Mouse (Mus musculus): Measurements from ENCODE around the gene Kirrel2. TPM values are rescaled to one million over a fixed set of nuclear protein-coding genes. Genes with fewer than 3 reads are reported as not detected.

The Kirrel2 gene
- polyA plus RNA-seq, 1 experiment from 2014 or later: not detected

- Histone ChIP-seq H3K9ac (no peak overlapping the region), H3K4me1 (ENCODE audit: insufficient read depth) (no peaks in the 10 kb centered on the region), H3K27me3 (ENCODE audit: insufficient read depth, low read length) (peaks cover 88% of the 10 kb centered on the region), H3K4me3 (ENCODE audit: low read depth, low read length) (no peak overlapping the region), H3K4me2 (no peak overlapping the region), H3K27ac (ENCODE audit: low read depth) (no peak overlapping the region), H3K9me3 (ENCODE audit: low read depth, low read length) (no peaks in the 10 kb centered on the region), H3K36me3 (ENCODE audit: insufficient read depth) (no peaks in the 10 kb centered on the region)
- DNase-seq: no peak
- no peak for ATAC-seq (ENCODE audit: insufficient read depth)
- no peak for TF ChIP-seq CTCF (IDR thresholded peaks at IDR 0.05; ENCODE audit: low read depth)
- WGBS: 27% methylated on average over 7 of the region's 7 CpGs
These were observed 6.1 kb upstream of the Kirrel2 start for GRCm38 (mm10) chr7:30463568-30463967.

DNA sequence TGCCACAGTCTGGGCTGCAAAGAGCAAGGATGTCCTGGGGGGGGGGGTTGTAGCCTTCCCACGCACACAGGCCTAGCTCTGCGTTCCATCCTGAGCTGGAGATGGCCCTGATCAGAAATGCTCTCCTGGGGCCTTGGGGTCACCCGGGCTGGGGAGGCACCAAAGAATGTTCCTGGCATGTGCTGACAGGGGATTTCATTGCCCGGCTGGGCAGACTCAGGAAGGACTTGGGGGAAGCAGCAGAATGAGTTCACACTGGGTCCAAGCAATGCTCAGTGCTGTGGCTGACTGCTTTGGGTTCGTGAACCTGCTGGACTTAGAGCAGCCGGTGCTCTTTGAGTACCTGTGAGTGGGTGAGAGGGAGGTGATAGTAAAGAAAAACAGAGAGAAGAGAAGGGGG lies 2.0 kb upstream of the Kirrel2 start:
- no peak for ATAC-seq (ENCODE audit: insufficient read depth)

DNA sequence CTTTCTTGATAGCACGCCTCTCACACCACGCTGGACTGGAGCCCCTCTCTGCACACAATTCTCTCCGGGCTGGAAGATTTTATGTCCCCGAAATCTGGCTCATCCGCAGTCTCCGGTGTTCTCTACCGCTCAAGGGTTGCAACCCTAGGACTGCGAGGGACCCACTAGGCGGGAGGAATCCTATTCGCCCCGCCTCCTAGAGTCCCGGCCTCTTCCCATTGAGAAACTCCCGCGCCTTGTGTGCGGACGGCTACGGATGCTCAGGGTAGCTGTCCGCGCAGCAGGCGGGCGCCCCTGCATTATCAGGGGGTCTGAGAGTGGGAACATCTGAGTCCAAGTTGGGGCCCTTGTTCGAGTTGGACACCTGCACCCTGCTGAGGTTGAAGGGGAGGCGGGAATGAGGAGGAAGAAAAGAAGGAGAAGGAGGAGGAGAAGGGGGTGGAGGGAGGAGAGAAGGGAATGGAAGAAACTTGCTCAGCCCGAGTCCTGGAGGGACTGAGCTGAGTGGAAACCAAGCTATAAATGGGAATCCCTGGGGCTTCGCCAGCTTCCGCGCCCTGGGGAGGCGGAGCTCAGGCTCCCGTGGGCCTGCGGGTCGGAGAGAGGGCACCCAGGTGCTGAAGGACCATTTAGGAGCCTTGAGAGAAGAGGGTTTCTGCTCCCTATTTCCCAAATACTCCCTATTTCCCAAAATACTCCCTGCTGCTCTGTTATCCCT lies 420 bp downstream of the Kirrel2 start:
- H3K27ac ChIP-seq (ENCODE audit: low read depth): no peak overlapping the region
- no peaks in the 10 kb centered on the region for H3K4me1 ChIP-seq (ENCODE audit: insufficient read depth)
- no peak for TF ChIP-seq CTCF (IDR thresholded peaks at IDR 0.05; ENCODE audit: low read depth)
- 1% methylated on average over 31 of the region's 31 CpGs for WGBS
- H3K4me3 ChIP-seq (ENCODE audit: low read depth, low read length): 0 out of 2 replicates have a peak overlapping the region, but pooled peaks have one; percentile 2
- ATAC-seq (ENCODE audit: insufficient read depth): no peak
- DNase-seq: no peak
- no peaks in the 10 kb centered on the region for H3K36me3 ChIP-seq (ENCODE audit: insufficient read depth)
- peaks cover 93% of the 10 kb centered on the region for H3K27me3 ChIP-seq (ENCODE audit: insufficient read depth, low read length)
- H3K4me2 ChIP-seq: peak overlapping the region; percentile 11; the same call in 1 of the 2 replicates
- H3K9ac ChIP-seq: no peak overlapping the region
- no peaks in the 10 kb centered on the region for H3K9me3 ChIP-seq (ENCODE audit: low read depth, low read length)

More for the DNA sequence above, 2.0 kb upstream of the Kirrel2 start:
- DNase-seq: no peak
- Histone ChIP-seq H3K4me1 (ENCODE audit: insufficient read depth) (no peaks in the 10 kb centered on the region), H3K36me3 (ENCODE audit: insufficient read depth) (no peaks in the 10 kb centered on the region), H3K9me3 (ENCODE audit: low read depth, low read length) (no peaks in the 10 kb centered on the region), H3K9ac (no peak overlapping the region), H3K27ac (ENCODE audit: low read depth) (no peak overlapping the region), H3K4me3 (ENCODE audit: low read depth, low read length) (no peak overlapping the region), H3K4me2 (no peak overlapping the region), H3K27me3 (ENCODE audit: insufficient read depth, low read length) (peaks cover 91% of the 10 kb centered on the region)
- TF ChIP-seq CTCF (IDR thresholded peaks at IDR 0.05; ENCODE audit: low read depth): no peak
- WGBS: 34% methylated on average over 6 of the region's 6 CpGs

GRCm38 (mm10) chr7:30456487-30456886 lies 1.0 kb downstream of the Kirrel2 start:
- ATAC-seq (ENCODE audit: insufficient read depth): no peak

GRCm38 (mm10) chr7:30454259-30454658 lies 3.2 kb downstream of the Kirrel2 start:
- ATAC-seq (ENCODE audit: insufficient read depth) (no peak), DNase-seq (no peak)
- no peak overlapping the region for H3K4me2 ChIP-seq
- WGBS: 10% methylated on average over 6 of the region's 6 CpGs
- no peaks in the 10 kb centered on the region for H3K9me3 ChIP-seq (ENCODE audit: low read depth, low read length)
- H3K27ac ChIP-seq (ENCODE audit: low read depth): no peak overlapping the region
- H3K27me3 ChIP-seq (ENCODE audit: insufficient read depth, low read length): peaks cover 72% of the 10 kb centered on the region
- no peaks in the 10 kb centered on the region for H3K36me3 ChIP-seq (ENCODE audit: insufficient read depth)
- no peak overlapping the region for H3K4me3 ChIP-seq (ENCODE audit: low read depth, low read length)
- H3K4me1 ChIP-seq (ENCODE audit: insufficient read depth): no peaks in the 10 kb centered on the region
- TF ChIP-seq CTCF (IDR thresholded peaks at IDR 0.05; ENCODE audit: low read depth): no peak
- no peak overlapping the region for H3K9ac ChIP-seq

More at GRCm38 (mm10) chr7:30456487-30456886, 1.0 kb downstream of the Kirrel2 start:
- Histone ChIP-seq H3K4me2 (no peak overlapping the region), H3K4me1 (ENCODE audit: insufficient read depth) (no peaks in the 10 kb centered on the region), H3K9ac (no peak overlapping the region), H3K4me3 (ENCODE audit: low read depth, low read length) (no peak overlapping the region), H3K27ac (ENCODE audit: low read depth) (no peak overlapping the region), H3K27me3 (ENCODE audit: insufficient read depth, low read length) (peaks cover 94% of the 10 kb centered on the region), H3K36me3 (ENCODE audit: insufficient read depth) (no peaks in the 10 kb centered on the region), H3K9me3 (ENCODE audit: low read depth, low read length) (no peaks in the 10 kb centered on the region)
- no peak for TF ChIP-seq CTCF (IDR thresholded peaks at IDR 0.05; ENCODE audit: low read depth)
- under 1% methylated on average over 9 of the region's 9 CpGs for WGBS
- DNase-seq: no peak

DNA sequence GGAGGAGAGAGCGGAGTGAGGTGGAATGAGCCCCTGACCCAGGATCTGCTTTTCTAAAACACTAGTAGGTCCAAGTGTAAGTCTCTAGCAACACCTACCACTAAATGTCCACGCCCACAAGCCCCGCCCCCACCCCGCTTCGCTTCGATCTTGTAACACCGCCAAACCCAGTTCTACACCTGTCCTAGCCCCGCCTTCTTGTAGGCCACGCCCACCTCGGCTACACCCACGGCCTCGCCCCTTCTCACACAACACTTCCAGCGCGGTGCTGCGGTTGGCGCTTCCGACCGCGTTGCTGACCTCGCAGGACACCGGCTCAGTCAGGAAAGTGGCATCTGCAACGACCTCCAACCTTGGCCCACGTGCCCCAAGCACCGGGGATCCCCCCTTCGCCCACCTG lies 3.7 kb downstream of the Kirrel2 start:
- no peak overlapping the region for H3K9ac ChIP-seq
- H3K4me1 ChIP-seq (ENCODE audit: insufficient read depth): no peaks in the 10 kb centered on the region
- H3K4me2 ChIP-seq: no peak overlapping the region
- peaks cover 67% of the 10 kb centered on the region for H3K27me3 ChIP-seq (ENCODE audit: insufficient read depth, low read length)
- H3K27ac ChIP-seq (ENCODE audit: low read depth): no peak overlapping the region
- H3K36me3 ChIP-seq (ENCODE audit: insufficient read depth): no peaks in the 10 kb centered on the region
- H3K4me3 ChIP-seq (ENCODE audit: low read depth, low read length): no peak overlapping the region
- 3% methylated on average over 25 of the region's 25 CpGs for WGBS
- DNase-seq (peak; percentile 32), ATAC-seq (ENCODE audit: insufficient read depth) (no peak)
- H3K9me3 ChIP-seq (ENCODE audit: low read depth, low read length): no peaks in the 10 kb centered on the region
- no peak for TF ChIP-seq CTCF (IDR thresholded peaks at IDR 0.05; ENCODE audit: low read depth)

- ATAC-seq (ENCODE audit: insufficient read depth) (no peak), DNase-seq (no peak)
- H3K9me3 ChIP-seq (ENCODE audit: low read depth, low read length): no peaks in the 10 kb centered on the region
- WGBS: 20% methylated on average over 25 of the region's 25 CpGs
- no peak overlapping the region for H3K4me3 ChIP-seq (ENCODE audit: low read depth, low read length)
- no peak overlapping the region for H3K9ac ChIP-seq
- H3K4me2 ChIP-seq: no peak overlapping the region
- H3K36me3 ChIP-seq (ENCODE audit: insufficient read depth): no peaks in the 10 kb centered on the region
- no peak for TF ChIP-seq CTCF (IDR thresholded peaks at IDR 0.05; ENCODE audit: low read depth)
- no peak overlapping the region for H3K27ac ChIP-seq (ENCODE audit: low read depth)
- peaks cover 63% of the 10 kb centered on the region for H3K27me3 ChIP-seq (ENCODE audit: insufficient read depth, low read length)
- H3K4me1 ChIP-seq (ENCODE audit: insufficient read depth): no peaks in the 10 kb centered on the region
These were observed 4.2 kb downstream of the Kirrel2 start for GRCm38 (mm10) chr7:30453327-30453726.
